Mouse (Mus musculus) layer of hippocampus, adult 18-20 months (tissue): ENCODE measurements at regions not wholly inside any gene's neighbourhood (a gene's known extent, or its start where the extent isn't known, plus 50 kb on each side); places are given as distances from the start of the nearest gene placed in this dataset.
"Not testable (repeated sequence)": the region's sequence is repeated elsewhere in the genome, so short reads cannot be mapped to it uniquely, and the experiment has no call there.

Experiments
- DNase-seq, 2 experiments: peaks; one replicate each; pipeline ENCODE4 v3.0.0; 2022; ENCODE audit warnings: low spot score in 2 of 2

DNA sequence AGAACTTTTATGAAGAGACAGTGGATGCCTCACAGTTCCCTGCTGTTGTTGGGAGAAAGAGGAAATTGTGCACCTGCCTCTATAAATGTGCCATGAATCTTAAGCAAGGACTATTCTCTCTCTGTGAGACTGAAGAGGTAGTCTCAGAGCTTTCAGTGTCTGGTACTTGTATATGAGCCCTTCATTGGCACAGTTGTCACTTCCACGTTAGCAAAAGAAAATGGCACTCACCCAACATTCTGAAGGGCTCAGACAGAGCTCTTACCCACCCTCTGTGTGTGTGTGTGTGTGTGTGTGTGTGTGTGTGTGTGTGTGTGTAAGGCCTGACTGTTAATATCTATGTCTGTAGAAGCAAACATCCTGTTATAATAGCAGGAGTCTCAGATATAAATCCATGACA lies 75.6 kb upstream of the Lhfpl3 start:
- DNase-seq: no peak

GRCm38 (mm10) chr5:22641233-22641632 lies 91.0 kb upstream of the Orc5 start:
- peak in 1 of 2 experiments; percentile 39 for DNase-seq

GRCm38 (mm10) chr5:22616989-22617388 lies 66.8 kb upstream of the Orc5 start:
- DNase-seq: not testable (repeated sequence)
